8 mouse cellular contexts compared by ENCODE assay signal in the genomic region with DNA sequence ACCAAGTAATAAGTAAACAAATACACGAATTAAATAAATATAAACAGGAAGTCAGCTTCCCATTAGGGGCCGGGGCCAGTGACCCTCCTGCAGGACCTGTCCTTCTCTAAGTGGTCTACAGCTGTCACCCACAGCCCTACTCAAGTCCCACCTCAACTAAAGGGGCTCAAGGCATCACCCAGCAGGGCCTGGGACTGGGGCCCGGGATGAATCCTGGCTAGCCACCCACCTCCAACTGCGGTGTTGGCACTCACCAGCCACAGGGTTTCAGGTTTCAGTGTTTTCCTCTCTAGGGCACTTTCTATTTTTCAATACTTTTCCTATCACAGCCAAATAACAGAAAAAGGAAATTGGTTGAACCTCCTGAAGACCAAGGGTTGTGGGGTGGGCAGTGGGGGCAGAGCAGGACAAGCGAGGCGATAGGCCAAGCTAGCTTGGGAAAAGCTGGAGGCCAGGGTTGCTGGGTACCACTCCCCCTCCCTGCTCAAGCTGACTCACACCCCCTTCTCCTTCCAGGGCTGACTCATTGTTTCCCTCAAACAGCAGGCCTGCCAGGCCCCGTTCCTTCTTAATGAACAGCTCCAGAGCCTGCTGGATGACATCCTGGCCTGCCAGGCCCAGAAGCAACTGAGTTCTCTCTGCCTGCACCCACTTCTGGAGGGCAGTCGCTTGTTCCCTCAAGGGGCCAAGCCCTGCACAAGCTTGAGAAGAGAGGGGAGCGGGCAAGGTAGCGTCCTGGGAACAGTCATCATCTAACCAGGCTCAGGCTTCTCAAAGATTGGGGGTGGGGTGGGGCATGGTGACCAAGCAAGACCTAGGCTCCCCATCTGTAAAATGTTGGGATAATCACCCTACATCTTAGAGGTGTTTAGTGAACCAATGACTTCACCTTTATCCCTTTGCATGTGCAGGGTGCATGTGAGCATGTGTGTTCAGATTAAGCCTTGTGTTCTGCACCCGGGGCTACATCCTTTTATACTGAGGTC. TPM values are rescaled to one million over a fixed set of nuclear protein-coding genes. Genes with fewer than 3 reads are reported as not detected.
A peak's percentile ranks its signal among the peaks of the same experiment; 100 is the strongest.
DNase-seq lines count a peak whose midpoint lies in the region; ATAC-seq and TF ChIP-seq lines count a peak whose summit lies in the region.

No protein-coding gene starts in this region.

- H3K4me3 ChIP-seq in forebrain, embryonic 14.5 days (ENCODE audit: low read depth, low read length) = no peak overlapping the region
- H3K4me3 ChIP-seq in heart, embryonic 16.5 days (ENCODE audit: low read length) = no peak overlapping the region
- H3K4me3 ChIP-seq in kidney, postnatal 0 days (replicated peaks; ENCODE audit: low read depth, low read length) = no peak overlapping the region
- no peak overlapping the region for H3K4me3 ChIP-seq in limb, embryonic 15.5 days
- H3K4me3 ChIP-seq in midbrain, postnatal 0 days (ENCODE audit: low read depth, low read length) = no peak overlapping the region

- peak; percentile 71 for ATAC-seq in cerebellum, adult (ENCODE audit: insufficient number of reproducible peaks, low FRiP score, low TSS enrichment)
- ATAC-seq in forebrain, embryonic 14.5 days = peak; percentile 76
- peak; percentile 76 for ATAC-seq in heart, embryonic 16.5 days (replicated peaks; ENCODE audit: extremely low read depth, insufficient read depth, low FRiP score)
- peak; percentile 44; the same call in 1 of the 2 replicates for ATAC-seq in kidney, postnatal 0 days (replicated peaks; ENCODE audit: low FRiP score, low read depth)
- peak; percentile 82 for ATAC-seq in limb, embryonic 15.5 days (ENCODE audit: insufficient number of reproducible peaks, low FRiP score, low TSS enrichment, low read depth)
- peak; percentile 60 for ATAC-seq in midbrain, postnatal 0 days (ENCODE audit: low FRiP score)

- no peaks in the 10 kb centered on the region for H3K9me3 ChIP-seq in forebrain, embryonic 14.5 days (replicated peaks; ENCODE audit: control insufficient read depth, low read length)
- no peaks in the 10 kb centered on the region for H3K9me3 ChIP-seq in heart, embryonic 16.5 days (replicated peaks; ENCODE audit: control insufficient read depth, low read length)
- no peaks in the 10 kb centered on the region for H3K9me3 ChIP-seq in kidney, postnatal 0 days (replicated peaks; ENCODE audit: low read length)
- H3K9me3 ChIP-seq in limb, embryonic 15.5 days = no peaks in the 10 kb centered on the region
- no peaks in the 10 kb centered on the region for H3K9me3 ChIP-seq in midbrain, postnatal 0 days (ENCODE audit: low read length)

- TF ChIP-seq CTCF in kidney, postnatal 0 days (IDR thresholded peaks at IDR 0.05; ENCODE audit: low read depth) = no peak
- TF ChIP-seq CTCF in midbrain, postnatal 0 days (IDR thresholded peaks at IDR 0.05) = no peak

- H3K9ac ChIP-seq in forebrain, embryonic 14.5 days (ENCODE audit: low read length) = no peak overlapping the region
- 0 out of 2 replicates have a peak overlapping the region, but pooled peaks have one; percentile 8 for H3K9ac ChIP-seq in heart, embryonic 16.5 days (ENCODE audit: low read length)
- H3K9ac ChIP-seq in kidney, postnatal 0 days (ENCODE audit: low read depth, low read length) = no peak overlapping the region
- H3K9ac ChIP-seq in limb, embryonic 15.5 days = no peak overlapping the region
- H3K9ac ChIP-seq in midbrain, postnatal 0 days (replicated peaks; ENCODE audit: low read length, poor library complexity, severe bottlenecking) = no peak overlapping the region

- peak; percentile 97 for DNase-seq in Muller cell, postnatal 12 days (ENCODE audit: inconsistent ontology term)
- peak; percentile 83 for DNase-seq in forebrain, embryonic 14.5 days (ENCODE audit: low spot score)
- DNase-seq in kidney, postnatal 0 days (ENCODE audit: low spot score) = peak; percentile 75
- peak; percentile 82 for DNase-seq in midbrain, postnatal 0 days (ENCODE audit: low spot score)
- peak; percentile 81 to 90 for DNase-seq in urinary bladder, postnatal 36 days (ENCODE audit: low spot score in 2 of 2)

- no peaks in the 10 kb centered on the region for H3K27me3 ChIP-seq in forebrain, embryonic 14.5 days (replicated peaks; ENCODE audit: control insufficient read depth, insufficient read depth, low read length)
- no peaks in the 10 kb centered on the region for H3K27me3 ChIP-seq in heart, embryonic 16.5 days (ENCODE audit: control insufficient read depth, insufficient read depth, low read length)
- H3K27me3 ChIP-seq in kidney, postnatal 0 days (ENCODE audit: insufficient read depth, low read length) = no peaks in the 10 kb centered on the region
- no peaks in the 10 kb centered on the region for H3K27me3 ChIP-seq in limb, embryonic 15.5 days
- H3K27me3 ChIP-seq in midbrain, postnatal 0 days (ENCODE audit: insufficient read depth, low read length) = no peaks in the 10 kb centered on the region

- H3K27ac ChIP-seq in forebrain, embryonic 14.5 days (ENCODE audit: low read depth, low read length) = no peak overlapping the region; the same call in 1 of the 2 replicates
- peak overlapping the region; percentile 64 for H3K27ac ChIP-seq in heart, embryonic 16.5 days (ENCODE audit: low read length)
- peak overlapping the region; percentile 74 for H3K27ac ChIP-seq in kidney, postnatal 0 days
- H3K27ac ChIP-seq in limb, embryonic 15.5 days = peak overlapping the region; percentile 87
- no peak overlapping the region for H3K27ac ChIP-seq in midbrain, postnatal 0 days (ENCODE audit: low read depth, low read length)

- WGBS in forebrain, embryonic 14.5 days = 26% methylated on average over 11 of the region's 11 CpGs
- WGBS in heart, embryonic 16.5 days = 36% methylated on average over 11 of the region's 11 CpGs
- WGBS in kidney, postnatal 0 days = 41% methylated on average over 11 of the region's 11 CpGs
- 25% methylated on average over 11 of the region's 11 CpGs for WGBS in limb, embryonic 15.5 days
- 38% methylated on average over 11 of the region's 11 CpGs for WGBS in midbrain, postnatal 0 days

- no peak overlapping the region for H3K4me2 ChIP-seq in forebrain, embryonic 14.5 days (ENCODE audit: low read length)
- no peak overlapping the region for H3K4me2 ChIP-seq in heart, embryonic 16.5 days (ENCODE audit: low read depth, low read length)
- H3K4me2 ChIP-seq in kidney, postnatal 0 days (ENCODE audit: low read length) = no peak overlapping the region
- no peak overlapping the region for H3K4me2 ChIP-seq in limb, embryonic 15.5 days
- no peak overlapping the region for H3K4me2 ChIP-seq in midbrain, postnatal 0 days (ENCODE audit: low read depth, low read length, poor library complexity, severe bottlenecking)

- H3K36me3 ChIP-seq in forebrain, embryonic 14.5 days (ENCODE audit: control insufficient read depth, insufficient read depth, low read length) = no peaks in the 10 kb centered on the region
- H3K36me3 ChIP-seq in heart, embryonic 16.5 days (ENCODE audit: control insufficient read depth, insufficient read depth) = no peaks in the 10 kb centered on the region
- no peaks in the 10 kb centered on the region for H3K36me3 ChIP-seq in kidney, postnatal 0 days (ENCODE audit: insufficient read depth, low read length)
- H3K36me3 ChIP-seq in limb, embryonic 15.5 days = no peaks in the 10 kb centered on the region
- H3K36me3 ChIP-seq in midbrain, postnatal 0 days (ENCODE audit: insufficient read depth, low read length) = no peaks in the 10 kb centered on the region

- H3K4me1 ChIP-seq in forebrain, embryonic 14.5 days (ENCODE audit: control insufficient read depth, insufficient read depth, low read length) = peaks cover 16% of the 10 kb centered on the region
- H3K4me1 ChIP-seq in heart, embryonic 16.5 days (ENCODE audit: control insufficient read depth, insufficient read depth, low read length) = peaks cover 34% of the 10 kb centered on the region
- peaks cover 24% of the 10 kb centered on the region; the same call in 1 of the 2 replicates for H3K4me1 ChIP-seq in kidney, postnatal 0 days (replicated peaks; ENCODE audit: insufficient read depth, low read length)
- H3K4me1 ChIP-seq in limb, embryonic 15.5 days = peaks cover 70% of the 10 kb centered on the region
- 0 out of 2 replicates have a peak, but pooled peaks cover 3% of the 10 kb centered on the region for H3K4me1 ChIP-seq in midbrain, postnatal 0 days (ENCODE audit: insufficient read depth, low read length)

RNA-seq across cellular contexts. Expression of a gene that starts 39.0 kb away (rescaled TPM):
- polyA plus RNA-seq in forebrain, embryonic 14.5 days (2014; fragmentation: Nextera tagmentation; extraction: Ambion mirVana) = 5.6 and 6.2 TPM in 2 replicates
- polyA plus RNA-seq in heart, embryonic 16.5 days (2015; fragmentation: Nextera tagmentation; extraction: Ambion mirVana) = 5.9 and 7.7 TPM in 2 replicates
- polyA plus RNA-seq in kidney, postnatal 0 days (2015; fragmentation: Nextera tagmentation; extraction: Ambion mirVana) = 18.7 and 21.3 TPM in 2 replicates
- 19.5 and 22.5 TPM in 2 replicates for polyA plus RNA-seq in limb, embryonic 15.5 days (2015; fragmentation: Nextera tagmentation; extraction: Ambion mirVana)
- 12.9 and 17.7 TPM in 2 replicates for total RNA-seq in midbrain, postnatal 0 days (2014; rRNA removed)
- polyA plus RNA-seq in midbrain, postnatal 0 days (2015; fragmentation: Nextera tagmentation; extraction: Ambion mirVana) = 5.1 and 5.9 TPM in 2 replicates

Comparison
In these comparisons a context has a peak if more than half of its experiments do, and no peak if none do; other contexts are left out.
1. H3K27ac ChIP-seq: peak in heart, embryonic 16.5 days (single experiment), kidney, postnatal 0 days (single experiment) and limb, embryonic 15.5 days (single experiment); none in forebrain, embryonic 14.5 days (single experiment) and midbrain, postnatal 0 days (single experiment).
2. Peak in every context shown above with its lines, with median percentiles within 50 percentile points of each other: DNase-seq and ATAC-seq.